Mouse (Mus musculus) naive thymus-derived CD4-positive, alpha-beta T cell, adult 5 months (primary cell): Measurements from ENCODE around the gene Rxra. TPM values are rescaled to one million over a fixed set of nuclear protein-coding genes. Genes with fewer than 3 reads are reported as not detected.

Experiments
- polyA plus RNA-seq: library from polyadenylated mRNA; unstranded; fragments of 100-300 nt; shearing (Covaris generic); gene quantifications from one replicate; pipeline ENCODE4 v1.2.1, GENCODE M21; 2017

Rxra gene
- polyA plus RNA-seq = 7.1 TPM

GRCm38 (mm10) chr2:27676106-27676477, at the start of gene Rxra:
TSS of gene Rxra (plus strand) at chr2:27676440.

Other genes starting within 250 kb of the Rxra start
- gene Vav2, start 249.4 kb upstream of the Rxra start, polyA plus RNA-seq = 5.1 TPM
- gene Brd3os, start 234.1 kb upstream of the Rxra start, polyA plus RNA-seq = not detected
- 36.3 TPM for gene Brd3, start 168.8 kb upstream of the Rxra start, polyA plus RNA-seq
- gene Wdr5, start 161.3 kb upstream of the Rxra start, polyA plus RNA-seq = 36.4 TPM
- gene Col5a1, start 210.0 kb downstream of the Rxra start, polyA plus RNA-seq = not detected